Mouse (Mus musculus) stomach, postnatal 0 days (tissue): ENCODE data around the gene Rprd2. TPM values are rescaled to one million over a fixed set of nuclear protein-coding genes. Genes with fewer than 3 reads are reported as not detected.

ENCODE experiments used
- ATAC-seq: fragments of 200-750 bp; cut with Nextera tagmentation; 2 replicates; pipeline ENCODE4 v1.8.0; 2017; ENCODE audit not compliant: low FRiP score, low TSS enrichment
- DNase-seq: peaks from one replicate; pipeline ENCODE4 v3.0.0-alpha.2; 2016; ENCODE audit warnings: low spot score
- H3K27ac ChIP-seq: fragments of 300-500 bp; sonication (generic); replicated peaks from 2 replicates; pipeline ENCODE4 v1.5.1; 2014; ENCODE audit warnings: mild to moderate bottlenecking, control low read depth
- H3K27me3 ChIP-seq: fragments of 300-500 bp; sonication (generic); 2 replicates; pipeline ENCODE4 v1.6.1; 2014; ENCODE audit warnings: low read length; ENCODE audit not compliant: control insufficient read depth, insufficient read depth
- H3K36me3 ChIP-seq: fragments of 300-500 bp; sonication (generic); 2 replicates; pipeline ENCODE4 v1.6.1; 2014; ENCODE audit warnings: low read length, mixed read lengths; ENCODE audit not compliant: control insufficient read depth, insufficient read depth
- H3K4me1 ChIP-seq: fragments of 300-500 bp; sonication (generic); replicated peaks from 2 replicates; pipeline ENCODE4 v1.6.1; 2014; ENCODE audit warnings: antibody characterized with exemption; ENCODE audit not compliant: control insufficient read depth, insufficient read depth
- H3K4me2 ChIP-seq: fragments of 300-500 bp; sonication (generic); replicated peaks from 2 replicates; pipeline ENCODE4 v1.6.1; 2014; ENCODE audit warnings: low read depth, mild to moderate bottlenecking, control low read depth, moderate library complexity
- H3K4me3 ChIP-seq: fragments of 300-500 bp; sonication (generic); 2 replicates; pipeline ENCODE4 v1.5.1; 2014; ENCODE audit warnings: low read depth, low read length, control low read depth
- H3K9ac ChIP-seq: fragments of 300-500 bp; sonication (generic); 2 replicates; pipeline ENCODE4 v1.6.1; 2014; ENCODE audit warnings: mild to moderate bottlenecking, low read length, control low read depth, mixed read lengths
- H3K9me3 ChIP-seq: fragments of 300-500 bp; sonication (generic); 2 replicates; pipeline ENCODE4 v1.6.1; 2016; ENCODE audit warnings: low read length; ENCODE audit not compliant: control insufficient read depth
- CTCF ChIP-seq: IDR thresholded peaks from 2 replicates; pipeline ENCODE4 v1.5.1; 2016; ENCODE audit warnings: antibody characterized with exemption, low read depth, mild to moderate bottlenecking, moderate library complexity
- EP300 ChIP-seq: optimal IDR thresholded peaks from 2 replicates; pipeline ENCODE3; 2016; ENCODE audit warnings: antibody characterized with exemption
- WGBS: fragments of 180-500 bp; shearing (Covaris S2); extraction: QIAGEN DNeasy Blood & Tissue Kit; methylation state at CpG from one replicate; pipeline ENCODE4 v1.1.7; 2014; 5-methylcytosine and 5-hydroxymethylcytosine counted together
- polyA plus RNA-seq: library from polyadenylated mRNA; unstranded; fragments of >200 nt; fragmentation: Nextera tagmentation; extraction: Ambion mirVana; gene quantifications from 2 replicates; pipeline ENCODE4 v1.2.1, GENCODE M21; 2015

Rprd2 gene
- polyA plus RNA-seq, result 11.1 and 12.0 TPM in 2 replicates

DNA sequence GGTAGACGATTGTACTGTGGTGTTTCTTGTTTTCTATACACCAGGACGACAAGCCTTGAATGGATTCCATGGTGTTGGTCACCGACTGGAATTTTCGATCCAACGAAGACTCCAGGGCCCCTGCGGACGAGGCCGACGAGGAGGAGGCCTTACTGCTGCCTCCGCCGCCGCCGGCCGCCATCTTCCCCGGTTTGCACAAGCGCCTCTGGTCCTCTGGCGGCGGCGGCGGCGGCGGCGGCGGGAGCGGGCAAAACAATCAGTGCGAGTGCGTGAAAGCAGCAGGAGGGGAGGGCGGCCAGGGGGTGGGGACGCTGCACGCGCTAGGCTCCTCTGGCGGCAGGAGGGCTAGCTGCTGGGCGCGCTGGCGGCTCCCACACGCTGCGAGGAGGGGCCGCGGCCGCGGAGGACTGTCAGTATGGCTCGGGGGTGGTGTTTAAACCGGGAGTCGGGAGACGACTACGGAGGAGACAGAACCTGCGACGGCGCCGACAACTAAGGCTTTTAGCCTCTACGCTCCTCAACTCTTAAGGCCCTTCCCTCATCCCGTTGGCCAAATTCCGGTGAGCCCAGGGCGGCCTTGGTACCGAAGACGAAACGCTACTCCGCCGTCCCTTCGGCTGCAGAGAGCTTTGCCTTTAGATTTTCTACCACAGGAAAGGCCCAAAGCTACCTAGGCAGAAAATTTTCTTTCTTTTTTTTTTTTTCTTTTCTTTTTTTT is at the start of gene Rprd2:
Gene Rprd2, minus strand, starts transcription at position 293 of the 718 bp plus-strand sequence.
- under 1% methylated on average over 60 of the region's 60 CpGs for WGBS
- Histone ChIP-seq H3K4me3 (peak within 1 kb of the TSS; percentile 82), H3K4me2 (peak within 1 kb of the TSS; percentile 61), H3K4me1 (no peaks in the 10 kb centered on the region), H3K27ac (peak within 1 kb of the TSS; percentile 100), H3K27me3 (no peaks in the 10 kb centered on the region), H3K9me3 (no peaks in the 10 kb centered on the region), H3K9ac (peak within 1 kb of the TSS; percentile 98), H3K36me3 (no peaks in the 10 kb centered on the region)
- TF ChIP-seq CTCF (peak; percentile 23; the same call in 1 of the 2 replicates), EP300 (no peak)
- peak; percentile 89 for DNase-seq
- peak; percentile 55 for ATAC-seq

- no peak overlapping the region for H3K27ac ChIP-seq
- TF ChIP-seq EP300 (no peak), CTCF (no peak)
- no peak overlapping the region for H3K4me2 ChIP-seq
- no peaks in the 10 kb centered on the region for H3K27me3 ChIP-seq
- no peak overlapping the region for H3K9ac ChIP-seq
- no peak overlapping the region for H3K4me3 ChIP-seq
- no peaks in the 10 kb centered on the region for H3K4me1 ChIP-seq
- no peaks in the 10 kb centered on the region; the same call in 1 of the 2 replicates for H3K36me3 ChIP-seq
- H3K9me3 ChIP-seq, result no peaks in the 10 kb centered on the region
- no peak for DNase-seq
- no peak for ATAC-seq
- 92% methylated on average over 2 of the region's 2 CpGs for WGBS
These were observed 48.7 kb upstream of the Rprd2 start for GRCm38 (mm10) chr3:95867408-95867807.

- H3K4me3 ChIP-seq, result no peak overlapping the region
- no peak overlapping the region for H3K9ac ChIP-seq
- no peaks in the 10 kb centered on the region for H3K27me3 ChIP-seq
- DNase-seq, result no peak
- H3K27ac ChIP-seq, result no peak overlapping the region
- TF ChIP-seq EP300, result no peak
- TF ChIP-seq CTCF, result no peak
- H3K4me2 ChIP-seq, result no peak overlapping the region
- 87% methylated on average over 5 of the region's 5 CpGs for WGBS
- H3K36me3 ChIP-seq, result no peaks in the 10 kb centered on the region; the same call in 1 of the 2 replicates
- H3K4me1 ChIP-seq, result no peaks in the 10 kb centered on the region
- no peak for ATAC-seq
- H3K9me3 ChIP-seq, result no peaks in the 10 kb centered on the region
These were observed 47.4 kb upstream of the Rprd2 start for GRCm38 (mm10) chr3:95866071-95866470.

- H3K27ac ChIP-seq, result no peak overlapping the region
- no peaks in the 10 kb centered on the region for H3K27me3 ChIP-seq
- no peak overlapping the region for H3K9ac ChIP-seq
- 92% methylated on average over 20 of the region's 20 CpGs for WGBS
- ATAC-seq (no peak), DNase-seq (no peak)
- no peak for TF ChIP-seq EP300
- no peak overlapping the region for H3K4me3 ChIP-seq
- H3K36me3 ChIP-seq, result no peaks in the 10 kb centered on the region; the same call in 1 of the 2 replicates
- no peaks in the 10 kb centered on the region for H3K9me3 ChIP-seq
- no peaks in the 10 kb centered on the region for H3K4me1 ChIP-seq
- no peak overlapping the region for H3K4me2 ChIP-seq
These were observed 46.9 kb upstream of the Rprd2 start for GRCm38 (mm10) chr3:95865571-95865970.

DNA sequence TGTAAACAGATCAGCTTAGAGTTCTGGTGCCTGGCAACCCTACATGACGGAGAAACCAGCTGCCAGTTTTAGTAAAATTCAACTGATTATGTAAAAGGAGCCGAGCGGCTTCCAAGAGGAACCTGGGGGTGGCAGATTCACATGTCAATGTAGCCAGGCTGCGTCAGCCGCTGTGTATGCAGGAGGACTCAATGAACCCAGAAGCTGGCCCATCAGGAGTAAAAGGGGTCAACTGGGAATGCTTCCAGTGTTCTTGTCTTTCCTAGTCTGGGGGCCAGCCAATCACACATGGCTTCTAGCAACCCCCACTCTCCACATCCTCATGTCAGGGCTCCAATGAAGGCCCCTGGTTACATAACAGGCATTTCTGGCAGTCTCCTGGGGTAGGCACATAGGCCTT is 46.4 kb upstream of the Rprd2 start:
- no peak overlapping the region for H3K4me3 ChIP-seq
- ATAC-seq (no peak), DNase-seq (no peak)
- no peaks in the 10 kb centered on the region; the same call in 1 of the 2 replicates for H3K36me3 ChIP-seq
- no peaks in the 10 kb centered on the region for H3K27me3 ChIP-seq
- TF ChIP-seq EP300, result no peak
- TF ChIP-seq CTCF, result no peak
- WGBS, result 88% methylated on average over 5 of the region's 5 CpGs
- H3K4me1 ChIP-seq, result no peaks in the 10 kb centered on the region
- no peak overlapping the region for H3K27ac ChIP-seq
- H3K9ac ChIP-seq, result no peak overlapping the region
- no peaks in the 10 kb centered on the region for H3K9me3 ChIP-seq
- H3K4me2 ChIP-seq, result no peak overlapping the region

DNA sequence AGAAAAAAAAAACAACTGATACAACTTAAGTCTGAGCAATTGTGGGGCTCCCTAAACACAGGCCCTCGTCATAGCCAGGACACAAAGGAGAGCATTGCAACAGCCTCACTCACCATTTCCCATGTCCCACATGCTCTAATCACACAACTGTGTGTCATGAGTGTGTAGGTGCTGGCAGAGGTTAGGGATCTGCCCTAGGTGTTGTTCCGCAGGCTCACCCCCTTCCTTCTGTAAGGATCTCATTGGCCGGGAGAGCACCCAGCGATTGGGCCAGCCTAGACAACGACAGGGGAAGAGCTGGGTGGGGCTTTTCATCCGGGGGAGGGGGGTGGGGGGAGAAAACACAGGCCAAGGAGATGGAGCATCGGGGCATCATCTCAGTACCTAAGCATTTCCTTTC is 44.9 kb upstream of the Rprd2 start:
- Histone ChIP-seq H3K4me1 (no peaks in the 10 kb centered on the region), H3K4me2 (no peak overlapping the region), H3K4me3 (no peak overlapping the region), H3K9ac (no peak overlapping the region), H3K9me3 (no peaks in the 10 kb centered on the region), H3K36me3 (no peaks in the 10 kb centered on the region; the same call in 1 of the 2 replicates), H3K27ac (no peak overlapping the region), H3K27me3 (no peaks in the 10 kb centered on the region)
- WGBS, result 62% methylated on average over 7 of the region's 7 CpGs
- DNase-seq (no peak), ATAC-seq (no peak)
- TF ChIP-seq EP300 (no peak), CTCF (no peak)
